Mouse (Mus musculus) retina, postnatal 7 days (tissue): ENCODE results near the gene Lclat1.

Experiments used
- DNase-seq: peaks from one replicate; pipeline ENCODE4 v3.0.0-alpha.2; 2012; ENCODE audit warnings: low read depth, low spot score

Gene Lclat1

GRCm38 (mm10) chr17:73196139-73196538 lies 88.4 kb downstream of the Lclat1 start:
- no peak for DNase-seq

- DNase-seq: no peak
These were observed 89.9 kb downstream of the Lclat1 start for GRCm38 (mm10) chr17:73197724-73198123.

GRCm38 (mm10) chr17:73199387-73199786 lies 91.6 kb downstream of the Lclat1 start:
- no peak for DNase-seq

- DNase-seq: no peak
These were observed 92.6 kb downstream of the Lclat1 start for GRCm38 (mm10) chr17:73200380-73200779.

GRCm38 (mm10) chr17:73203642-73204332 lies 96.0 kb downstream of the Lclat1 start:
- no peak for DNase-seq

DNA sequence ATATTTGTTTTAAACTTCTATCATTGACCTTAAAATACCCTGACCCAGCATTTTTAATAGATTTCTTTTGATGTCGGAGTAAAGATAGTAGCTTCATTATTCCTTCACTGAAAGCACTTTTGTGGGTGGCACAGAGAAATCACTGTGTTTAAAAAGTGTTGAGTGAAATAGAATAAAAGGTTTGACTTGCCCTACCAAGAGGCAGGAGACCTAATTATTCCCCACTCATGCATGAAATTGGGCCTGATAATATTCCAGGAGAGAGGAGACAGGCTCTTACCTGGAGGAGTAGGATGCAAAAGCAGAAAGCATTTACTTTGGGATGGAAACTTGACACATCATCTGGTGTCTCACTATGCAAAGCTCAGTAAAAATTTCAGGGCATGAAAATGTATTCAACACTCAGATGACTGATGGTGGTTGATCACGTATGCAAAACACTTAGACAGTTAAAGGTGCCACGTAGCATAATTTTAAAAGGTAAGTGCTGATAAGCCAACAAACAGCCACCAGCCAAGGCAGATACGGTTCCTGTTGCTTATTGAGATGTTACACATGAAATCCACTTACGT lies 103.3 kb downstream of the Lclat1 start:
- DNase-seq: no peak

- no peak for DNase-seq
These were observed 105.0 kb downstream of the Lclat1 start for GRCm38 (mm10) chr17:73212754-73213153.

GRCm38 (mm10) chr17:73213187-73213586 lies 105.4 kb downstream of the Lclat1 start:
- no peak for DNase-seq

DNA sequence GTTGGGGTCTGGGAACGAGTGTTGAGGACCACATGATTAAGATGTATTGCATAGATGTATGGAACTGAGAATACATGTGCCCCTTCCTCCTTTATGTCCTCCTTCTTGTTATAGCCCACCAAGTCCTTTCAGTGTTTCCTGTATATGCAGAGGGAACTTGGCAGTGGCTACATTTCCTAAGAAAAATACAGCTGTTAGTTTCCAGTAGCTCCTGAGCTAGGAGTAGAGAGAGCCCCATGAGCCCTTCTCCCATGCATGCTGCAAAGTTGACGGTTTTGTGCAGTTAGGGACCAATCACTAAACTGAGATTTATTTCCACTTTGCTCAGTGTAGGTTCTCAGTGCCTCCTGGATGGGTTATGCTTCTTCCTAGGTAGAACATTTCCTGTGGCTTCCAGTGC lies 105.9 kb downstream of the Lclat1 start:
- no peak for DNase-seq

DNA sequence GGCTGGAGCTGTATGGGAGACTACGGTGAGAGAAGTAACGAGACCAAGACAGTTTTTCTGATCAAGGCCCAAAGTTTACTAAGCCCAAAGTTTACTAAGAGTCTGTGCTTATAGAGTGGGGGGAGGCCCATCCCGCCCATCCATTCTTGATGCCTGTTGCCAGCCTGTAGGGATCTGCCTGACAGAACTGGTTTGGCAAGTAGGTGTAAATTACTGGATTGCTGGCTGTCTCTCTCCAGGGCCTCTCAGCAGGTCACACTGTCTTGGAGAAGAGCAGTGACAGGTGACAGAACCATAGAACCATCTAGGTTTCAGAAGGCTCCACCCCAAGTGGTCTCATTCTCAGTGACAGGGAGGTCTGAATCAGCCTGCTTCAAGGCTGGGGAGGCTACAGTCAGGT lies 109.5 kb downstream of the Lclat1 start:
- DNase-seq: no peak

DNA sequence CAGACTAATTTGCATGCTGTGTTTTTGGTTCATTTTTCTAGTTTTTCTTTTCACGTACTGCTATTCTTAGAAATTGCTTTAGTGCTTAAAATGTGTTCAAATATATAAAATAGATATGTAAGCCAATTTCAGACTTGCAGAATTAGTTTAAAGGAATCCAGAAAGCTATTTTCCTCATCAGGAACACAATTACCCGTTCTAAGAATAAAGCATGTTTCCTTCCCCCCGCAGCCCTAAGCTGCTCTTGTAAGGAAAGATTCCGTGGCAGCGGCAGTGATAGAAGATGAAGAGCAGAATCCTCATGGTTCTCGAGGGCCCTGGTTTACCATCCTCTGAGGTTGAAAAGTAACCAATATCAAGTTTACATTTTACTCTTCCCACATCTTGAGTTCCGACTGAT lies 113.0 kb downstream of the Lclat1 start:
- no peak for DNase-seq

- no peak for DNase-seq
These were observed 114.3 kb downstream of the Lclat1 start for GRCm38 (mm10) chr17:73222077-73222476.

DNA sequence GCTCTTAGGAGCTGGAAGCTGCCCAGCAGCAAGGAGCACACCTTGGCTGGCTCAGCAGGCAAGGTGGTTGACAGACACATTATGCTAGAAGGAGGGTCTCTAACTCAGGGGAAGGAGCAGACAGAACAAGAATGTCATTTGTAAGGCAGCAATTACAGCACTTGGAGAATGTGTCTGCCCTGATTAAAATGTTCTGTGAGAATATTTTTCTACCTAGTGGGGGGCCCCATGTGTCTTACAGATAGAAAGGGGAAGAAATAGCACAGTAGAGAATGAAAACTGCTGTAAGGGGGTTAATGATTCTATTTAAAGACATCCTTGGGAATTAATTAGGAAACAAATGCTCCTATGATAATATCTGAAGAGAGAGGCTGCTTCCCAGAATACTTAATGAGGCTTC lies 117.7 kb downstream of the Lclat1 start:
- DNase-seq: no peak

- DNase-seq: no peak
These were observed 118.2 kb downstream of the Lclat1 start for GRCm38 (mm10) chr17:73225996-73226395.

DNA sequence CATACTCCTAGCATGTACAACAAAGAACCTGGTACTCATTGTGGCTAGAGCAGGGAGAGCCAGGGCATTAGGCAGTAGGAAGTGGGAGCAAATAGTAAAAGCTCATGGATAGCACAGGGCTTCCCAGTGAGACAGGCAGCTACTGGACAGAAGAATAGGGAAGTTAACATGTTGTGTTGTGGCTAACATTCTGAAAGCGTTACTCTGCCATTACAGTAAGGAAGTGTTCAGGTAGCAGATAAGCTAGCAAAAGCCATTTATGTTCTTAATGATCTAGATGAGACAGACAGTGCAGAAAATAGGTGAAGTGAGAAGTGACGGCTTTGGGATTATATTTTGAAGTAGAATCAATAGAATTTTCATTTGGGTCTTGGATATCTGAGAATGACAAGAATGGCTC lies 118.8 kb downstream of the Lclat1 start:
- no peak for DNase-seq

- DNase-seq: no peak
These were observed 119.6 kb downstream of the Lclat1 start for GRCm38 (mm10) chr17:73227361-73227760.

DNA sequence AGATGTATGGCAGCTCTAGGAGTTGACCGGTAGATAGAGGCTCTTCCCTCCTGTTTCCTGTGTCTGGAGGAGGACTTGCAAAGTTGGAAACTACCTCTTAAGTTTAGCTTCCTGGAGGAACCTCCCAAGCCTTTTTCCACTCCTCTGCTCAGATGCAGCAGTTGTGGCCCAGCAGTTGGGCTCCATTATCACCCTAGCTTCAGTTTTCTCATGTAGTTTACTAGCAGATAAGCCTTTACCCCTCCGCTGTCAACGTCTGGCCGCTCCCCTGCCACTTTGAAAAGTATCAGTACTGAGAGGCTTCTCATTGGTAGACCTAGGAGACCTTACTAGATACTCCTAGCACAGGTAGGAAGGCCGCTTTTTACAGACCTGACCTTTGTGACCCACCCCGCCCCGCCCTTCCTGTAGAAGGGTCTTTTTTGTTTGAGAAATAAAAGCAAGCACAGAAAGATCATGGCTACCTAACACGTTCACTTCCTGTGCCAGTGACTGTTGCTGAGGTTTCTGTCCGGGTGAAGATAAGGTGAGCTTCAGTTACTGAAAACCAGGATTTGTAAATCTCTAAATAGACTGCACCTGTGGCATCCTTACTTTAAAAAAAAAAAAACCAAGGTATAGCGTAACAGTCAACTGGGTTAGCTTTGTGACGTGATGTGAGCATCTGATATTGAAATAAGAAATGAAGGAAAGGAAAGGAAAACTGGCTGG lies 121.8 kb downstream of the Lclat1 start:
- no peak for DNase-seq

DNA sequence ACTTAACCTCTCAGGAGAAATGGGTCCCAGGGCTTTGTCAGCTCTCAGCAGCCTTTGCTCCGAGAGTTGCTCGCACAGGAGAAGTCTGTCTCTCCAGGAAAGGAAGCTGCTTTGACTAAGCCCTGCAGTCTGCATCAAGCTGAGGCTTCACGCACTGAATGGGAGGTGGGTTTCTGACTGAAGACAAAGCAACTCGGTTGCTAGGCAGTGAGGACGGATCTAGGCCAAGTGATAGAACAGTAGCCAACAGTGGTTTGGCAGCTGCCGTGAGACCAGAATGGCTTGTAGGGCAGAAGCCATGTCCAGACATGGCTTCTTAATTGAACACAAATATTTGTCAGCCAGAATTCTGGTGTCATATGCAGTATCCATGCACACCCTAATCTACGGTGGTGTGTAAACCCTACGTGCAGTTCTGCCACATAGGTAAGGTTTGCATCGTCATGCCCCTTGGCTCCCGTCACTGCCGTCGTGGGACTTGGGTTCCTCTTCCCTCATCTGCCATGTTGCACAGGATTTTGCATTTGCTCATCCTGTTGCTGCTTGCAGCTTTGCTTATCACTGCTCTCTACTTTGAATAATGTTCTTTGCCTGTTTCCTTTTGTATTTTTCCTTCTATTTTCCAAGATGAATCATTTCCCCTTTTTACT lies 122.7 kb downstream of the Lclat1 start:
- no peak for DNase-seq

DNA sequence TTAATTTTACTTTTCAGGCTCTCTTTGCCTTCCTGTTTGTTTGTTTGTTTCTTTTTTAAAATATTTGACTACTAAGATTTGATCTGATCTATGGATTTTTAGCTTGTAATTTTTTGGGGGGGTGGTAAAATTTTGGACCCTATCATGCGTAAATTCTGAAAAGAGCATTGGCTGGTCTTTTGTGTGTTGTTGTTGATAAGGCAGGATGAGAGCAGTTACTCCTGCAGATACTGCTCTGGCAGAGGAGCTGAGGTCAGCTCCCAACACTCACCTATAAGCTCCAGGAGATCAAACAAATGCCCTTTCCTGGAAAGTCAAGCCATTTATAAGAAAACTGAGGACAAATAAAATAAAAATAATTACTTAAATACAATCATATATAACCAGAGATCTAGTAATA lies 123.6 kb downstream of the Lclat1 start:
- no peak for DNase-seq

DNA sequence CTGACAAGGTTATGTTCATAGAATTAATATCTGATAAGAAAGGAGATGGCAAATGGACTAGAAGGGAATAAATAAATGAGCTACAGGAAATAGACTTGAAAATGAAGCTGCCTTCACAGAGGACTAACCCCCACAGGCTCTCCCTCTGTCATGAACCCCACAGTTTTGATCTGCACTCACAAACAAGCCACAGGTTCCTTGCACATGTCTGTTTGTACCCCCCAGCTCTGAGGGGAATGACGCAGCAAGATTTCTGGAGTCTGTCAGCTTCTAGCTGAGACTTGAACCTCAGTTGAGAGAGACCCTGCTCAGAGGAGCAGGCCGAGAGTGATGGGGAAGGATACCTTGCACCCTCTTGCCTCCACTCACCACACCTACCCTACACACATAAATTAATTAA lies 124.8 kb downstream of the Lclat1 start:
- DNase-seq: no peak

DNA sequence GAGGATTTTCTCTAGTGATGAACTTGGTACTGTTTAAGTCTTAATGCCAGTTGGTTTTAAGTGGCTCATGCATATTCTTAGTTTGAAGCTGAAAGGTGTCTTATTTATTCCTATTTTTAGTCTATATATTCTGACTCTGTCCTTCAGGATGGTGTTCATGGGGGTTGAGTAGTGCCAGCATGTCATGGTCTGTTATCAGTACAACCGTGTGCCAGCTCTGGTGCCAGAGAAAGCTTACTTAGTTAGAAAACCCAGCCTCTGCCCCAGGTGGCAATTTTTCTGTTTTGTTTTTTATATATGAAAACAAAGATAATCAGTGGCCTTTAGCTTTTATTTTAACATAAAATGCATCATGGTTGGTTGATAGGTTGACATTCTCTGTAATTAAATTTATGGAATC lies 126.2 kb downstream of the Lclat1 start:
- DNase-seq: no peak

DNA sequence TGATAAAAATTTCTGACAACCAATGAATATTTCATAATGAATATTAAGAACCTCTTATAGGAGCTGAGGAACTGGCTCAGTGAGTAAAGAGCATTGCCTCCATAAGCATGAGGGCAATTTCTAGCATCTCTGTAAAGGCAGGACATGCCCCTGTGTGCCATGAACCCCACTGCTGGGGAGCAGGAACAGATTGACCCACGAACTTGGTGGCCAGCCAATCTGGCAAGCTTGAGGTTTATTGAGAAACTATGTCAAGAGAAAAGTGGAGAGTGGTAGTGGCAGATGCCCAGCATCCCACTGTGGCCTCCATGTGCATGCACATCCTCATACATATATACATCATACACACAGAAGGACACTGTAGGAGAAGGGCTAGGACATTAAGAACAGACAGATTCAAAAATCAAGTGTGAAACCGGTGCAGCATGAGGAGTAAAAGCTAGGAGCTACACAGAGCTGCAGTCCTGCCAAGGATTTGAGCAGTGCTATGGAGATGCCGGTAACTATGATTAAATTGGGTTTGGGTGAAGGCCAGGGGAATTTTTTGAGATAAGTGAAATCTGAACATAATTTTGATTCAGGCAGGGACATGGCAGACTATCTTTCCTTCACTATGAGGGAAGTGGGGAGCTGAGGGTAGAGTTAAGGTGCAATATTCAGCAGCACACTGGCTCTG lies 129.5 kb downstream of the Lclat1 start:
- no peak for DNase-seq
